Mouse (Mus musculus): Measurements from ENCODE around the gene Ccdc9.

- no peak for TF ChIP-seq NRF1 (IDR thresholded peaks at IDR 0.05; ENCODE audit: low read depth, low read length)
- TF ChIP-seq POLR2A (IDR thresholded peaks at IDR 0.05; ENCODE audit: low read depth, low read length) = peak; percentile 20; the same call in 1 of the 2 replicates
- no peak; the same call in 1 of the 2 replicates for TF ChIP-seq ELF1 (IDR thresholded peaks at IDR 0.05; ENCODE audit: low read depth, low read length)
- peak in 1 of 2 experiments; percentile 76; a peak in 2 of 4 replicates for TF ChIP-seq CTCF (conservative IDR thresholded peaks at IDR 0.05 in 1 of 2, IDR thresholded peaks at IDR 0.05 in 1 of 2; ENCODE audit: low read depth in 2 of 2, low read length in 2 of 2)
- peak; percentile 6; the same call in 1 of the 2 replicates for TF ChIP-seq CHD2 (IDR thresholded peaks at IDR 0.05; ENCODE audit: low read length)
- peak; percentile 22; the same call in 1 of the 2 replicates for TF ChIP-seq EP300 (IDR thresholded peaks at IDR 0.05; ENCODE audit: low read length)
- TF ChIP-seq ETS1 (conservative IDR thresholded peaks at IDR 0.05; ENCODE audit: low read depth, low read length) = peak; percentile 48
- TF ChIP-seq SMC3 (IDR thresholded peaks at IDR 0.05; ENCODE audit: low read depth, low read length) = peak; percentile 74
- TF ChIP-seq RAD21 (IDR thresholded peaks at IDR 0.05; ENCODE audit: low read depth, low read length) = peak; percentile 13
- TF ChIP-seq MAX (IDR thresholded peaks at IDR 0.05; ENCODE audit: low read length) = peak; percentile 72; the same call in 1 of the 2 replicates
- TF ChIP-seq ZNF384 (IDR thresholded peaks at IDR 0.05; ENCODE audit: low read depth, low read length) = no peak
Observed at GRCm38 (mm10) chr7:16310020-16310520, 23.5 kb upstream of the Ccdc9 start.
